Comparison of ENCODE assay signal across 9 mouse cellular contexts in the genomic region with DNA sequence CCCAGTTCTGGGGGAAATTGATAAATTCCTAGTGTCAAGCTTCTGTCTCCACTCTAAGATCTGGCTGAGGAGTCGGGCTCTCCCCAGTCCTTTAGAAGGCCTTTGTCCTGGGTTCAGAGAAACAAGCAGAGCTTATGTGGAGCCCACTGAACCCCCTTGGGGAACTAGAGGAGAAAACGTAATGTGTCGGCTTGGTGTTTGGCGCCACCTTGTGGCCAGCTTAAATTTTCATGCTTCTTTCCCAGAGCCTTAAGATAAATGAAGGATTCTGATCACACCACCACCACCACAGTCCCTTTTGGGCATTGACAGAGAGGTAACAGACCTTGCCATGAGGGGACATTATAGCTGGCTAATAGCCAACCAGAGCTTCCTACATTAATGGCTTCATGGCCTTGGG. TPM values are rescaled to one million over a fixed set of nuclear protein-coding genes. Genes with fewer than 3 reads are reported as not detected.
DNase-seq lines count a peak whose midpoint lies in the region; ATAC-seq and TF ChIP-seq lines count a peak whose summit lies in the region.
"Had no signal": no experiment of that assay in that cellular context is flagged by ENCODE, and none has a peak within 500 bp of the region (broad histone marks: within the 10 kb centered on the region; RNA-seq: fewer than 3 reads in every experiment).

No protein-coding gene starts in this region.

- H3K27ac ChIP-seq in heart, postnatal 0 days (ENCODE audit: low read depth), result no peak overlapping the region
- no peak overlapping the region for H3K27ac ChIP-seq in heart, embryonic 12.5 days (ENCODE audit: poor library complexity, severe bottlenecking)
- no peak overlapping the region for H3K27ac ChIP-seq in cerebellum, adult 2 months (ENCODE audit: insufficient read depth, low read length)
- H3K27ac ChIP-seq: embryonic facial prominence, embryonic 15.5 days had no signal

- no peak overlapping the region for H3K9ac ChIP-seq in heart, postnatal 0 days (replicated peaks; ENCODE audit: low read depth, low read length)
- H3K9ac ChIP-seq in heart, embryonic 12.5 days, result no peak overlapping the region
- H3K9ac ChIP-seq: embryonic facial prominence, embryonic 15.5 days had no signal

- TF ChIP-seq CTCF in heart, postnatal 0 days (IDR thresholded peaks at IDR 0.05; ENCODE audit: low read depth), result peak; percentile 80
- peak; percentile 77 for TF ChIP-seq CTCF in cerebellum, adult 2 months (IDR thresholded peaks at IDR 0.05; ENCODE audit: borderline replicate concordance, insufficient read depth, low read depth, low read length)

- DNase-seq in heart, postnatal 0 days (ENCODE audit: low spot score), result peak; percentile 54
- DNase-seq in ES-CJ7 (ENCODE audit: low read depth, low spot score), result peak; percentile 71
- DNase-seq in cerebellum, adult 2 months, result peak; percentile 57 to 75
- peak; percentile 23 to 46 for DNase-seq in gastrocnemius, postnatal 36 days
- peak; percentile 60 to 77 for DNase-seq in left cerebral cortex, postnatal 36 days (ENCODE audit: low spot score in 2 of 2)
- peak; percentile 95 for DNase-seq in retina, embryonic 14.5 days (ENCODE audit: low spot score)
- DNase-seq in thymus, postnatal 36 days, result peak; percentile 55 to 70

- H3K4me1 ChIP-seq in heart, postnatal 0 days (ENCODE audit: control insufficient read depth, insufficient read depth), result peaks cover 19% of the 10 kb centered on the region
- peaks cover 42% of the 10 kb centered on the region for H3K4me1 ChIP-seq in heart, embryonic 12.5 days (replicated peaks)
- 0 out of 2 replicates have a peak, but pooled peaks cover 5% of the 10 kb centered on the region for H3K4me1 ChIP-seq in cerebellum, adult 2 months (ENCODE audit: control insufficient read depth, insufficient read depth, low read length)

- intact Hi-C loops in gastrocnemius, postnatal 36 days (cut with DNase I), result loop anchor here (10.0 kb wide), 1 partner anchor 693 kb away; no protein-coding TSS in a partner anchor
- intact Hi-C loops in left cerebral cortex, postnatal 36 days (cut with DNase I), result loop anchor here (2.0 kb wide), 1 partner anchor 691 kb away; no protein-coding TSS in a partner anchor

- 0 out of 2 replicates have a peak, but pooled peaks cover 8% of the 10 kb centered on the region for H3K27me3 ChIP-seq in heart, postnatal 0 days (ENCODE audit: control insufficient read depth, insufficient read depth, low read length)
- 0 out of 2 replicates have a peak, but pooled peaks cover 4% of the 10 kb centered on the region for H3K27me3 ChIP-seq in heart, embryonic 12.5 days (replicated peaks)
- no peaks in the 10 kb centered on the region for H3K27me3 ChIP-seq in cerebellum, adult 2 months (ENCODE audit: control insufficient read depth, insufficient read depth, low read length)

- 7% methylated on average over 4 of the region's 4 CpGs for WGBS in heart, postnatal 0 days
- 2% methylated on average over 4 of the region's 4 CpGs for WGBS in heart, embryonic 12.5 days
- WGBS in cerebellum, adult 2 months, result under 1% methylated on average over 4 of the region's 4 CpGs

- TF ChIP-seq EP300 in heart, postnatal 0 days (IDR thresholded peaks at IDR 0.05; ENCODE audit: low read depth), result no peak

- no peak overlapping the region for H3K4me2 ChIP-seq in heart, postnatal 0 days (ENCODE audit: low read depth, low read length)
- H3K4me2 ChIP-seq in heart, embryonic 12.5 days, result no peak overlapping the region
- H3K4me2 ChIP-seq: embryonic facial prominence, embryonic 15.5 days had no signal

- H3K4me3 ChIP-seq in heart, postnatal 0 days (ENCODE audit: low read depth, low read length), result no peak overlapping the region
- H3K4me3 ChIP-seq in heart, embryonic 12.5 days, result no peak overlapping the region
- no peak overlapping the region for H3K4me3 ChIP-seq in cerebellum, adult 2 months (replicated peaks; ENCODE audit: insufficient read depth, low read depth, low read length)
- H3K4me3 ChIP-seq: embryonic facial prominence, embryonic 15.5 days had no signal

- H3K9me3 ChIP-seq in heart, postnatal 0 days (replicated peaks; ENCODE audit: control insufficient read depth, low read length), result no peaks in the 10 kb centered on the region
- no peaks in the 10 kb centered on the region for H3K9me3 ChIP-seq in heart, embryonic 12.5 days (replicated peaks)
- H3K9me3 ChIP-seq: embryonic facial prominence, embryonic 15.5 days had no signal

- ATAC-seq in heart, postnatal 0 days (ENCODE audit: insufficient read depth, low read depth), result no peak
- no peak for ATAC-seq in heart, embryonic 12.5 days (ENCODE audit: insufficient number of reproducible peaks, low FRiP score)

- no peak for TF ChIP-seq POLR2A in cerebellum, adult 2 months (IDR thresholded peaks at IDR 0.05; ENCODE audit: borderline replicate concordance, insufficient read depth, low read length)

- no peaks in the 10 kb centered on the region for H3K36me3 ChIP-seq in heart, postnatal 0 days (replicated peaks; ENCODE audit: control insufficient read depth, insufficient read depth, low read length)
- H3K36me3 ChIP-seq in heart, embryonic 12.5 days, result no peaks in the 10 kb centered on the region
- H3K36me3 ChIP-seq: embryonic facial prominence, embryonic 15.5 days had no signal

RNA-seq across cellular contexts. Expression of a gene that starts 0.7 kb away (rescaled TPM):
- total RNA-seq in heart, postnatal 0 days (2014; rRNA removed; ENCODE audit: low replicate concordance), result not detected in 2 replicates
- 0.11 and 0.31 TPM in 2 replicates for polyA plus RNA-seq in heart, postnatal 0 days (2015; fragmentation: Nextera tagmentation; extraction: Ambion mirVana)
- 0.80 and 1.0 TPM in 2 replicates for polyA plus RNA-seq in heart, embryonic 12.5 days (2016; fragmentation: Nextera tagmentation; extraction: Ambion mirVana)
- polyA plus RNA-seq in cerebellum, adult 2 months (2012; rRNA removed), result 0.28 and 0.30 TPM in 2 replicates
- not detected for total RNA-seq in gastrocnemius, postnatal 36 days (2021)
- total RNA-seq in left cerebral cortex, postnatal 36 days (2021), result not detected

RNA-seq across cellular contexts. Expression of a gene that starts 3.8 kb away (rescaled TPM):
- 30.2 and 40.7 TPM in 2 replicates for total RNA-seq in heart, postnatal 0 days (2014; rRNA removed; ENCODE audit: low replicate concordance)
- 24.6 and 25.8 TPM in 2 replicates for polyA plus RNA-seq in heart, postnatal 0 days (2015; fragmentation: Nextera tagmentation; extraction: Ambion mirVana)
- polyA plus RNA-seq in heart, embryonic 12.5 days (2016; fragmentation: Nextera tagmentation; extraction: Ambion mirVana), result 90.6 and 92.7 TPM in 2 replicates
- 0.08 and 0.32 TPM in 2 replicates for polyA plus RNA-seq in cerebellum, adult 2 months (2012; rRNA removed)
- total RNA-seq in gastrocnemius, postnatal 36 days (2021), result under 1 TPM; 0.62 to 0.71 TPM
- 1 to 10 TPM in 1 of 2 experiments, under 1 TPM in 1; 0.43 to 1.1 TPM for total RNA-seq in left cerebral cortex, postnatal 36 days (2021)

Comparison
In these comparisons a context has a peak if more than half of its experiments do, and no peak if none do; other contexts are left out.
1. DNase-seq: peak in every context shown above with its lines; median percentile 95 in retina, embryonic 14.5 days; 71 in ES-CJ7; 68 in left cerebral cortex, postnatal 36 days; 66 in cerebellum, adult 2 months; 62 in thymus, postnatal 36 days; 54 in heart, postnatal 0 days; 34 in gastrocnemius, postnatal 36 days.
2. RNA of a gene that starts 3.8 kb away (total RNA-seq): 30.2 to 40.7 TPM in heart, postnatal 0 days; 0.43 to 1.1 TPM in left cerebral cortex, postnatal 36 days and 0.62 to 0.71 TPM in gastrocnemius, postnatal 36 days; every median in the first group is over 10 times any median in the second.